Mouse (Mus musculus) forebrain, embryonic 11.5 days (tissue): ENCODE results near the gene Atp1a2. TPM values are rescaled to one million over a fixed set of nuclear protein-coding genes. Genes with fewer than 3 reads are reported as not detected.

Experiments
- ATAC-seq: fragments of 200-750 bp; cut with Nextera tagmentation; replicated peaks from 2 replicates; pipeline ENCODE4 v1.8.0; 2017; ENCODE audit warnings: moderate TSS enrichment; ENCODE audit not compliant: low FRiP score
- DNase-seq: peaks from one replicate; pipeline ENCODE4 v3.0.0-alpha.2; 2017; ENCODE audit warnings: low spot score
- H3K27ac ChIP-seq: fragments of 300-500 bp; sonication (generic); 2 replicates; pipeline ENCODE4 v1.5.1; 2014; ENCODE audit warnings: low read depth, low read length
- H3K27me3 ChIP-seq: fragments of 300-500 bp; sonication (generic); 2 replicates; pipeline ENCODE4 v1.6.1; 2014; ENCODE audit warnings: mild to moderate bottlenecking, low read length, mixed read lengths; ENCODE audit not compliant: control insufficient read depth, insufficient read depth
- H3K36me3 ChIP-seq: fragments of 300-500 bp; sonication (generic); 2 replicates; pipeline ENCODE4 v1.6.1; 2014; ENCODE audit warnings: mild to moderate bottlenecking, low read length, moderate library complexity, mixed read lengths; ENCODE audit not compliant: control insufficient read depth, insufficient read depth
- H3K4me1 ChIP-seq: fragments of 300-500 bp; sonication (generic); replicated peaks from 2 replicates; pipeline ENCODE4 v1.6.1; 2014; ENCODE audit warnings: low read length, mixed read lengths; ENCODE audit not compliant: control insufficient read depth, insufficient read depth
- H3K4me2 ChIP-seq: fragments of 300-500 bp; sonication (generic); 2 replicates; pipeline ENCODE4 v1.6.1; 2014; ENCODE audit warnings: low read depth, mild to moderate bottlenecking, low read length, moderate library complexity, mixed read lengths; ENCODE audit not compliant: severe bottlenecking
- H3K4me3 ChIP-seq: fragments of 300-500 bp; sonication (generic); 2 replicates; pipeline ENCODE4 v1.5.1; 2014; ENCODE audit warnings: low read depth, low read length
- H3K9ac ChIP-seq: fragments of 300-500 bp; sonication (generic); 2 replicates; pipeline ENCODE4 v1.6.1; 2014; ENCODE audit warnings: low read length
- H3K9me3 ChIP-seq: fragments of 300-500 bp; sonication (generic); 2 replicates; pipeline ENCODE4 v1.6.1; 2016; ENCODE audit warnings: low read length, mixed read lengths; ENCODE audit not compliant: control insufficient read depth
- WGBS: fragments of 180-500 bp; shearing (Covaris S2); extraction: QIAGEN DNeasy Blood & Tissue Kit; methylation state at CpG from one replicate; pipeline ENCODE4 v1.1.7; 2014; 5-methylcytosine and 5-hydroxymethylcytosine counted together
- polyA plus RNA-seq: library from polyadenylated mRNA; unstranded; fragments of >200 nt; fragmentation: Nextera tagmentation; extraction: Ambion mirVana; gene quantifications from 2 replicates; pipeline ENCODE4 v1.2.1, GENCODE M21; 2014

Gene Atp1a2
- polyA plus RNA-seq, 1 experiment from 2014 or later = 1.5 TPM

DNA sequence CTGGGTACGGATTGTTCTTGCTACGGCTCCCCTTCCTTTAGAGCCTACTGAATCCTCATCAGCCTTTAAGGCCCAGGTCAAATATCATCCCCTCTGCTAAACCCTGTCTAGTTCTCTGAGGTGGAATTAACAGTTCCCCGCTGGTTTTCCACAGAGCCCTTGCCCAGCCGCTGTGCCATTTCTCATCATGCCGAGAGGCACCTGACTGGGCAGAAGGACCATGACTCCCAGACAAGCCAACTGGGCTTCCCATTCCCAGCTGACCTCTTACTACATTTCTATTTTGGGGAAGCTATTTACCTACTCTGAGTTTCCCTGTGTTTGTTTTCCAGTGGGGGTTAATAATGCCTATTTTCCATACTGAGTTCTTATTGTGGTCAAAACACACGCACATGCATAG lies 14.8 kb downstream of the Atp1a2 start:
- H3K4me2 ChIP-seq = no peak overlapping the region
- no peak overlapping the region for H3K9ac ChIP-seq
- H3K4me1 ChIP-seq = no peaks in the 10 kb centered on the region
- 89% methylated on average over 6 of the region's 6 CpGs for WGBS
- no peaks in the 10 kb centered on the region for H3K9me3 ChIP-seq
- H3K27me3 ChIP-seq = no peaks in the 10 kb centered on the region
- ATAC-seq (no peak), DNase-seq (no peak)
- H3K27ac ChIP-seq = no peak overlapping the region
- H3K36me3 ChIP-seq = no peaks in the 10 kb centered on the region
- H3K4me3 ChIP-seq = no peak overlapping the region

DNA sequence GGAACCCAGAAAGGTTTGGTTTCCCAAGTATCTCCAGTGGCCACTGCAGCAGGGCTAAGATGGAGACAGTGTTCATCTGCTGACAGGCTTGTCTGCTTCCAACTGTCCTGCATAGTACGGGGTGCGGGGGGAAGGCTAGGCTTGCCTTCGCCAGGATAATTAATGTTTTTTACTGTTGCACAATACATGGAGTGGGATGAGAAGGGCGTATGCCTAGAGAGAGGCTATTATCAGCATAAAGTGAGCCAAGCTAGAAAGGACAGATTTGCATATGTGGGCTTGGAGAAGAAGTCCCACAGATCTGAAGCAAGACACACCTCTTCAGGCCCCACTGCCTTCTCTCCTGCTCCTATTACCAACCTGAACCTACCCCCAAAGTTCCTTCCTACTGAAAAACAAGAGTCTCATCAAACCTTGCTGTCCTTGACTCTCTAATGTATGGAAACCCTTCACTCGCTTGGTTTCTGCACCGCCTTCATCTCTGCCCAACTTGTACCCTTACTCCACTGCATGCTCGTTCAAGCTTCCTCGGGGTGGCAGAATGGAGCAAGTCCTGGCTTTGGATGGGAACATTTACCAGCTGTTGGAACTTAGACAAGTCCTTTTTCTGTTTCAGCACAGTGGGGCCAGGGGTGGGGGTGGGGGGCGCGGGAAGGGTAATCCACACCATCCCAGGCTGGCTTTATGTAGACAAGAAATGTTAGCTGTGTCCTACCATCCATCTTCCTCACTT lies 16.2 kb downstream of the Atp1a2 start:
- no peak for DNase-seq
- Histone ChIP-seq H3K27ac (no peak overlapping the region), H3K4me3 (no peak overlapping the region), H3K36me3 (no peaks in the 10 kb centered on the region), H3K27me3 (no peaks in the 10 kb centered on the region), H3K9ac (no peak overlapping the region), H3K4me2 (no peak overlapping the region), H3K9me3 (no peaks in the 10 kb centered on the region), H3K4me1 (no peaks in the 10 kb centered on the region)
- WGBS = 85% methylated on average over 10 of the region's 10 CpGs
- no peak for ATAC-seq

- Histone ChIP-seq H3K27me3 (no peaks in the 10 kb centered on the region), H3K4me2 (no peak overlapping the region), H3K4me1 (no peaks in the 10 kb centered on the region), H3K9ac (no peak overlapping the region), H3K36me3 (no peaks in the 10 kb centered on the region), H3K27ac (no peak overlapping the region), H3K9me3 (no peaks in the 10 kb centered on the region), H3K4me3 (no peak overlapping the region)
- ATAC-seq = no peak
- DNase-seq = no peak
- WGBS = 85% methylated on average over 16 of the region's 16 CpGs
Measured at GRCm38 (mm10) chr1:172279768-172280509, 17.9 kb downstream of the Atp1a2 start.

DNA sequence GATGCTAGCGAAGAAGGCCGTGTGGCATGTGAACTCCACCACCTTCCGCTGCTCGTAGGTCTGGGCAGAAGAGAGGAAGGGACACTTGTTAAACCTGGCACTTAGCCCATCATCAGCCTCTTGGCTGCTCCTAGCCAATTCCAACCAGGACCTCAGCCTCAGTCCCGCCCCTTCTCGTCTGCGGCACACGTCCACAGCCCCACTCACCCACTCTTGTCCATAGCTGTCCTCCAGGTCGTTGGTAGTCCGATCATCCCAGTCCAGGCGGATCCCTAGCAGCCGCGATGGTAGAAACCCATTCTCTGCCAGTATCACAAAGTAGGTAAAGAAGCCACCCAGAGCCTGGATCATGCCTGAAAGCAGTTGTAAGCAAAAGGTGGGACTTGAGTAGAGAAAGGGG lies 19.5 kb downstream of the Atp1a2 start:
- no peak for ATAC-seq
- Histone ChIP-seq H3K9me3 (no peaks in the 10 kb centered on the region), H3K4me1 (no peaks in the 10 kb centered on the region), H3K4me2 (no peak overlapping the region), H3K4me3 (no peak overlapping the region), H3K9ac (no peak overlapping the region), H3K27me3 (no peaks in the 10 kb centered on the region), H3K36me3 (no peaks in the 10 kb centered on the region), H3K27ac (no peak overlapping the region)
- DNase-seq = no peak
- WGBS = 93% methylated on average over 13 of the region's 13 CpGs

DNA sequence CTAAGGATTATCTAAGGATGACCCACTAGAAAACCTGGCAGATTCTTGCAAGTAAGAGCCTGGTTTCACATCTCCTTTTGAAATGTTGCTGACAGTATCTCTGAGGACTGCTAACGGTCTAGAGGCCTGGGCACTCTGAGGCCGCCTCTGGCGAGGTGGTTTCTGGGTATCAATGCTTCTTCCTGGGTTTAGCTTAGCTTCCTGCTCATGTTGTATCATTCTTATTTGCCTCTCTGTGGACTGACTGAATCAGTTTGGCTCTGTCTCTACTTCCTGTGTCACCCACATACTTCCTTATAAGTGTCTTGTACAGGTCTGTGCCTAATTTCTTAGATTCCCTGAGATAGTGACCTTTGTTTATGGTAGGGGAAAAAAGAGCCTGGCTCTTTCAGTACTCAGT lies 20.7 kb downstream of the Atp1a2 start:
- ATAC-seq (no peak), DNase-seq (no peak)
- Histone ChIP-seq H3K27ac (no peak overlapping the region), H3K4me2 (no peak overlapping the region), H3K36me3 (no peaks in the 10 kb centered on the region), H3K9me3 (no peaks in the 10 kb centered on the region), H3K4me1 (no peaks in the 10 kb centered on the region), H3K4me3 (no peak overlapping the region), H3K27me3 (no peaks in the 10 kb centered on the region), H3K9ac (no peak overlapping the region)
- WGBS = 86% methylated on average over 3 of the region's 3 CpGs

DNA sequence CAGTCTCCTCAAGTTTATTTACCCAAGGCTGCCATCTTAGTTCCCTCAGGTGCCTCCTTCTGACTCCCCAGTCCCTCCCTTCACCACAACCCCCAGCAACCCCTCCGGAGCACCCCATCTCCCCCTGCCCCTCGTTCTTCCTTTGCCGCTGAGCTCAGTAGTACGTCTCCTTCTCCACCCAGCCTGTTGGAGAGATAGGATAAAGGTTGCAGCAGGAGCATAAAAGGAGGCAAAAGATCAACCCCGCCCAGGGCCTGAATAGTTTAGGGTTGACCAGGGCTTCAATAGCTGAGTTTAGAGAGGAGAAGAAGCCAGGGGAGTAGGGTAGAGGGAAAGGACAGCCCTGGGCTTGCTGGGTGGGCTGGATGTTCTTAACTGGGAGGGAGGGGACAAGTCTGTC lies 23.3 kb downstream of the Atp1a2 start:
- Histone ChIP-seq H3K27ac (no peak overlapping the region), H3K36me3 (no peaks in the 10 kb centered on the region), H3K4me3 (no peak overlapping the region), H3K4me1 (peaks cover 5% of the 10 kb centered on the region), H3K4me2 (no peak overlapping the region), H3K9ac (no peak overlapping the region), H3K9me3 (no peaks in the 10 kb centered on the region), H3K27me3 (no peaks in the 10 kb centered on the region)
- no peak for ATAC-seq
- no peak for DNase-seq
- 81% methylated on average over 5 of the region's 5 CpGs for WGBS

GRCm38 (mm10) chr1:172274116-172274515 lies 23.7 kb downstream of the Atp1a2 start:
- Histone ChIP-seq H3K9ac (no peak overlapping the region), H3K27ac (no peak overlapping the region), H3K4me3 (no peak overlapping the region), H3K9me3 (no peaks in the 10 kb centered on the region), H3K36me3 (no peaks in the 10 kb centered on the region), H3K4me1 (peaks cover 5% of the 10 kb centered on the region), H3K27me3 (no peaks in the 10 kb centered on the region), H3K4me2 (no peak overlapping the region)
- no peak for ATAC-seq
- DNase-seq = no peak
- 62% methylated on average over 5 of the region's 5 CpGs for WGBS

DNA sequence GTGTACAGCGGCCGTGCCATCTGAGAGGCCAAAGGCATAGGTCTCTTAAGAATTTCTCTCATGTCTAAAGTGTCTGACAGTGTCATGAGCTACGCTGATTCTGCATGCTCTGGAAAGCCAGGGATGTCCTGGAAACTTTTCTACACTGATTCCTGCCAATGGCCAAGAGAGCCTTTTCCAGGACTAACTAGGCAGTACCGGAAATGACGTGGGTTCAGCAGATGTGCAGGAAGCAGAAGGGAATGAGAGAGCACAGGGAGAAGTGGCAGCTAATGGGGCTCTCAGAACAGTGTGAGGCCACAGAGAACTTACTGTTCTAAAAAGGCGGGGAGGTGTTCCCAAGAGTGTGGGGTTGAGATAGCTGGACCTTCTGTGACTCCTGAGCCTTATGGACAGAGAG lies 24.5 kb downstream of the Atp1a2 start:
- H3K27me3 ChIP-seq = no peaks in the 10 kb centered on the region
- no peak overlapping the region for H3K9ac ChIP-seq
- no peaks in the 10 kb centered on the region for H3K36me3 ChIP-seq
- H3K4me1 ChIP-seq = peaks cover 5% of the 10 kb centered on the region
- H3K9me3 ChIP-seq = no peaks in the 10 kb centered on the region
- 91% methylated on average over 6 of the region's 6 CpGs for WGBS
- no peak overlapping the region for H3K4me3 ChIP-seq
- no peak for ATAC-seq
- DNase-seq = no peak
- H3K27ac ChIP-seq = no peak overlapping the region
- no peak overlapping the region for H3K4me2 ChIP-seq

DNA sequence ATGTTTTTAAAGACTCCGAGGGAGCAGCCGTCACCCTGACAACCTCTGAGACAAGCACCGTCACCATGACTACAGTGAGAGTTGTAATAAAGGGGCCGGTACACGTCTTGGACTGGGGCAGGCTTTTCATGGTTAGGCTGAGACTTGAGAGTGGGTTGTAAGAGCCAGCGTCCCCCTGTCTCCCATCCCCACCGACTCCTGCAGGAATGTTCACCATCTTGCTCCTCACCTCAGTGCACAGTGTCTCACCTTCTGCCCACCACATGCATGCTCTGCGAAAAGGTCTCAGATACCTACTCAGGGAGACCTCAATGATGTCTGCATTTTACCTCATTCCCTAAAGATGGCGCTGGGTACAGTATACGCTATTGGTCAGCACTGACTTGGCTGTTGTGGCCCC lies 26.1 kb downstream of the Atp1a2 start:
- peak overlapping the region; percentile 8; the same call in 1 of the 2 replicates for H3K4me2 ChIP-seq
- no peak overlapping the region for H3K9ac ChIP-seq
- DNase-seq = no peak
- H3K27ac ChIP-seq = no peak overlapping the region
- no peaks in the 10 kb centered on the region for H3K36me3 ChIP-seq
- H3K4me1 ChIP-seq = peaks cover 5% of the 10 kb centered on the region
- WGBS = 48% methylated on average over 10 of the region's 10 CpGs
- no peak overlapping the region for H3K4me3 ChIP-seq
- no peaks in the 10 kb centered on the region for H3K9me3 ChIP-seq
- H3K27me3 ChIP-seq = no peaks in the 10 kb centered on the region
- ATAC-seq = peak; percentile 89
